Mouse (Mus musculus): ENCODE data around the gene Ak4. TPM values are rescaled to one million over a fixed set of nuclear protein-coding genes. Genes with fewer than 3 reads are reported as not detected.

The Ak4 gene
- total and polyA plus RNA-seq, 2 experiments from 2014 or later, result 5.3 to 18.4 TPM

DNA sequence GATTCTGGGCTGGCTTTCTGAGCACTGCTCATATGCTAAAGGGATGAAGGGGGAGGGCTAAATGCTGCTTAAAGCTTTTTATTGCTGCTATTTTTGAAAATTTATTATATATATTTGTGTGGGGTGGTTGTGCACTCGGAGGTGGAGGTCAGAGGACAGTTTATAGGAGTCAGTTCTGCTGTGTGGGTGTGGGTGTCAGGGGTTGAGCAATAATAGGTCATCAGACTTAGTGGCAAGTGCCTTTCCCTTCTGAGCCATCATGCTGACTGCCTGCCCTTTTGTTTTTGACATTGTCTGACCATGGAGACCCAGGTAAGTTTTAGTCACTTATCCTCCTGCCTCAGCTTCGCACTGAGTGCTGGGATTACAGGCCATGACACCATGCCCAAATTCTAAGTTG is 10.0 kb downstream of the Ak4 start:
- no peak overlapping the region for H3K4me3 ChIP-seq (ENCODE audit: low read depth, low read length)
- ATAC-seq (ENCODE audit: insufficient read depth, low read depth) (no peak), DNase-seq (ENCODE audit: low spot score) (no peak)
- no peaks in the 10 kb centered on the region; the same call in 1 of the 2 replicates for H3K4me1 ChIP-seq (ENCODE audit: control insufficient read depth, insufficient read depth)
- H3K9me3 ChIP-seq (replicated peaks; ENCODE audit: control insufficient read depth, low read length), result no peaks in the 10 kb centered on the region
- no peaks in the 10 kb centered on the region for H3K27me3 ChIP-seq (ENCODE audit: control insufficient read depth, insufficient read depth, low read length)
- 86% methylated on average over 2 of the region's 2 CpGs for WGBS
- H3K9ac ChIP-seq (replicated peaks; ENCODE audit: low read depth, low read length), result no peak overlapping the region
- no peak overlapping the region for H3K27ac ChIP-seq (ENCODE audit: low read depth)
- no peaks in the 10 kb centered on the region for H3K36me3 ChIP-seq (replicated peaks; ENCODE audit: control insufficient read depth, insufficient read depth, low read length)
- no peak overlapping the region for H3K4me2 ChIP-seq (ENCODE audit: low read depth, low read length)
- TF ChIP-seq CTCF (IDR thresholded peaks at IDR 0.05; ENCODE audit: low read depth), result no peak
- no peak for TF ChIP-seq EP300 (IDR thresholded peaks at IDR 0.05; ENCODE audit: low read depth)

DNA sequence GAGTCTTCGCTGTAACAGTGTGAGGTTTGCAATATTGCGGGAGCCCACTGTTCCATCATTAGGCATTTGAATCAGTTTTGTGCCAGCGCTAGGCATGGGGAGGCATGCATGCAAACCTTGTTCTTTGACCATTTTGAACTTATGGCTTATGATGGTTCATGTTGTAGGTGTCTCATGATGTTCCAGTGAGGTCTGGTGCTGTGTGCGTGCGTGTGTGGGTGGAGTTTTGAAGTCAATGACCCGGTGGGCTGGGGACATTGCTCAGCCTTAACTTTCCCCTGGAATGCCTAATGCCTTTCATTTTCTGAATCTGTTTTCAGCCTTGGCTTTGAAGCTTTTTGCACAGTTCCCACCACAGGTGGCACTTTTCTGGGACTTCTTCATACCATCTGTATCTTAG is 10.9 kb downstream of the Ak4 start:
- Histone ChIP-seq H3K4me2 (ENCODE audit: low read depth, low read length) (no peak overlapping the region), H3K4me1 (ENCODE audit: control insufficient read depth, insufficient read depth) (no peaks in the 10 kb centered on the region; the same call in 1 of the 2 replicates), H3K27ac (ENCODE audit: low read depth) (no peak overlapping the region), H3K4me3 (ENCODE audit: low read depth, low read length) (no peak overlapping the region), H3K36me3 (replicated peaks; ENCODE audit: control insufficient read depth, insufficient read depth, low read length) (no peaks in the 10 kb centered on the region), H3K9me3 (replicated peaks; ENCODE audit: control insufficient read depth, low read length) (no peaks in the 10 kb centered on the region), H3K9ac (replicated peaks; ENCODE audit: low read depth, low read length) (no peak overlapping the region), H3K27me3 (ENCODE audit: control insufficient read depth, insufficient read depth, low read length) (no peaks in the 10 kb centered on the region)
- DNase-seq (ENCODE audit: low spot score) (no peak), ATAC-seq (ENCODE audit: insufficient read depth, low read depth) (no peak)
- 92% methylated on average over 6 of the region's 6 CpGs for WGBS
- TF ChIP-seq EP300 (IDR thresholded peaks at IDR 0.05; ENCODE audit: low read depth) (no peak), CTCF (IDR thresholded peaks at IDR 0.05; ENCODE audit: low read depth) (no peak)

- ATAC-seq (ENCODE audit: insufficient read depth, low read depth), result peak; percentile 57
- H3K9ac ChIP-seq (replicated peaks; ENCODE audit: low read depth, low read length), result no peak overlapping the region
- H3K36me3 ChIP-seq (replicated peaks; ENCODE audit: control insufficient read depth, insufficient read depth, low read length), result no peaks in the 10 kb centered on the region
- no peaks in the 10 kb centered on the region for H3K27me3 ChIP-seq (ENCODE audit: control insufficient read depth, insufficient read depth, low read length)
- TF ChIP-seq CTCF (IDR thresholded peaks at IDR 0.05; ENCODE audit: low read depth) (no peak), EP300 (IDR thresholded peaks at IDR 0.05; ENCODE audit: low read depth) (no peak)
- H3K9me3 ChIP-seq (replicated peaks; ENCODE audit: control insufficient read depth, low read length), result no peaks in the 10 kb centered on the region
- H3K4me1 ChIP-seq (ENCODE audit: control insufficient read depth, insufficient read depth), result peaks cover 48% of the 10 kb centered on the region
- peak; percentile 74 for DNase-seq (ENCODE audit: low spot score)
- H3K27ac ChIP-seq (ENCODE audit: low read depth), result peak overlapping the region; percentile 87
- WGBS, result 22% methylated on average over 8 of the region's 8 CpGs
- no peak overlapping the region for H3K4me3 ChIP-seq (ENCODE audit: low read depth, low read length)
- no peak overlapping the region for H3K4me2 ChIP-seq (ENCODE audit: low read depth, low read length)
Measured at GRCm38 (mm10) chr4:101436761-101437512, 17.9 kb downstream of the Ak4 start.

DNA sequence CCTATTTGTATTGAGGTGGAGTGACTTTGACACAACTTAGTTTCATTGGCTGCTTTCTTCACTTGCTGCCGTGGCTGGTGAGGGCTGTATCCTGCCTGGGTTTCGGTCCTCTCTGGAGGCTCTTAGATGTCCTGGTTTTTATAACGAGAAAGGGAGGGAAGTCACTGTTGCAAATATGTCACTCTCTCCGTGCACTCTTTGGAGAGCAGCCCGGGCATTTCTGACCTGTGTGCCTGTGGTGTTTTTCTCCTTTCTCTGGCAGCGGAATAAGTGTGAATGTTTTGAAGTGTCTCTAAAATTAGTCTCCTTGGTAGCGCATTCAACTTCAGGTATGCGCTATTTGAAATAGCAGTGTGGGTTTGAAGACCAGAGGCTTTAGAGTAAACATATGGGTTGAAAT is 19.2 kb downstream of the Ak4 start:
- no peaks in the 10 kb centered on the region for H3K9me3 ChIP-seq (replicated peaks; ENCODE audit: control insufficient read depth, low read length)
- peak; percentile 75 for ATAC-seq (ENCODE audit: insufficient read depth, low read depth)
- peak; percentile 93 for DNase-seq (ENCODE audit: low spot score)
- H3K27ac ChIP-seq (ENCODE audit: low read depth), result peak overlapping the region; percentile 87
- peak overlapping the region; percentile 50 for H3K4me2 ChIP-seq (ENCODE audit: low read depth, low read length)
- H3K4me1 ChIP-seq (ENCODE audit: control insufficient read depth, insufficient read depth), result peaks cover 54% of the 10 kb centered on the region
- 15% methylated on average over 8 of the region's 8 CpGs for WGBS
- no peak for TF ChIP-seq CTCF (IDR thresholded peaks at IDR 0.05; ENCODE audit: low read depth)
- TF ChIP-seq EP300 (IDR thresholded peaks at IDR 0.05; ENCODE audit: low read depth), result peak; percentile 56; the same call in 1 of the 2 replicates
- no peak overlapping the region for H3K4me3 ChIP-seq (ENCODE audit: low read depth, low read length)
- H3K27me3 ChIP-seq (ENCODE audit: control insufficient read depth, insufficient read depth, low read length), result no peaks in the 10 kb centered on the region
- H3K36me3 ChIP-seq (replicated peaks; ENCODE audit: control insufficient read depth, insufficient read depth, low read length), result no peaks in the 10 kb centered on the region
- H3K9ac ChIP-seq (replicated peaks; ENCODE audit: low read depth, low read length), result 0 out of 2 replicates have a peak overlapping the region, but pooled peaks have one; percentile 27

- TF ChIP-seq CTCF (IDR thresholded peaks at IDR 0.05; ENCODE audit: low read depth) (no peak), EP300 (IDR thresholded peaks at IDR 0.05; ENCODE audit: low read depth) (peak; percentile 87; the same call in 1 of the 2 replicates)
- Histone ChIP-seq H3K9me3 (replicated peaks; ENCODE audit: control insufficient read depth, low read length) (no peaks in the 10 kb centered on the region), H3K27me3 (ENCODE audit: control insufficient read depth, insufficient read depth, low read length) (no peaks in the 10 kb centered on the region), H3K4me1 (ENCODE audit: control insufficient read depth, insufficient read depth) (peaks cover 59% of the 10 kb centered on the region), H3K36me3 (replicated peaks; ENCODE audit: control insufficient read depth, insufficient read depth, low read length) (no peaks in the 10 kb centered on the region), H3K9ac (replicated peaks; ENCODE audit: low read depth, low read length) (no peak overlapping the region), H3K27ac (ENCODE audit: low read depth) (peak overlapping the region; percentile 76), H3K4me3 (ENCODE audit: low read depth, low read length) (no peak overlapping the region), H3K4me2 (ENCODE audit: low read depth, low read length) (peak overlapping the region; percentile 49)
- WGBS, result 4% methylated on average over 13 of the region's 13 CpGs
- DNase-seq (ENCODE audit: low spot score), result peak; percentile 94
- ATAC-seq (ENCODE audit: insufficient read depth, low read depth), result peak; percentile 82
Measured at GRCm38 (mm10) chr4:101439738-101440389, 20.8 kb downstream of the Ak4 start.

All from heart, postnatal 0 days (tissue).